Mouse (Mus musculus): ENCODE data around the gene Gm14819. TPM values are rescaled to one million over a fixed set of nuclear protein-coding genes. Genes with fewer than 3 reads are reported as not detected.
"Not testable (repeated sequence)": the region's sequence is repeated elsewhere in the genome, so short reads cannot be mapped to it uniquely, and the experiment has no call there.

Gene Gm14819
- polyA plus RNA-seq (2015; fragmentation: Nextera tagmentation; extraction: Ambion mirVana), result not detected in 2 replicates

DNA sequence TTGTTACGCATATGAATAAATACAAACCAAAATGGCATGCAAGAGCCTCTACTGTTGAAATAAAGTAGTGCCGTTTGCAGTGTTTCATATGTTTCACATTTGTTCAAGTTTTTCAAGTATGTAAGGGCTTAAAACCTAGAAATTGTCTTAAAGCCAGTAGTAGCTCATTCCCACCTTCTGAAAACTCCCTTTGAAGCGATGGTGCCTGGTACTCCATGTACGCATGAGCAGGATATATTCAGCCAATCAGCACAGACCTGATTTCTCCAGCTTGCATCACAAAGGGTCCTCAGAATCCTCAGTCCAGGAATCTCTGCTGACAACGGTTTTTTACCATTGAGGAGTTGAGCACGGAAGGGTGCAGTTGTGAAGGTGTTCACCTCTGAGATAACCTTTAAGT, at the start of gene Gm14819:
Gm14819 (plus strand) TSS at position 301 of the 400 bp plus-strand sequence.
- H3K4me2 ChIP-seq; H3K27me3 ChIP-seq (replicated peaks); H3K9me3 ChIP-seq; H3K27ac ChIP-seq; H3K36me3 ChIP-seq (replicated peaks); H3K4me1 ChIP-seq; ATAC-seq (replicated peaks); H3K9ac ChIP-seq; H3K4me3 ChIP-seq: not testable (repeated sequence)
- WGBS, result no CpG with 5 or more reads among the region's 6 CpGs

Data from midbrain, embryonic 15.5 days (tissue).